Mouse (Mus musculus) MEL (cell line): ENCODE data around the gene Ssu2. TPM values are rescaled to one million over a fixed set of nuclear protein-coding genes. Genes with fewer than 3 reads are reported as not detected.

ENCODE experiments used
- DNase-seq: peaks from one replicate; pipeline ENCODE4 v3.0.0; 2011; ENCODE audit warnings: low read depth, low spot score
- H3K27ac ChIP-seq: 2 replicates; pipeline ENCODE4 v1.5.1; 2012; ENCODE audit warnings: low read depth, mild to moderate bottlenecking, control low read depth, low read length, moderate library complexity; ENCODE audit not compliant: control insufficient read depth
- H3K27me3 ChIP-seq, 2 experiments: fragments of 150-350 bp in 1 of 2; sonication (generic) in 1 of 2; 2 replicates each; pipeline ENCODE4 v1.6.1; 2012; ENCODE audit warnings: low read length in 2 of 2, mild to moderate bottlenecking in 2 of 2, improper control_type of control experiment in 1 of 2, moderate library complexity in 1 of 2; ENCODE audit not compliant: insufficient read depth in 2 of 2, control insufficient read depth in 1 of 2
- H3K36me3 ChIP-seq, 2 experiments: 2 replicates each; pipeline ENCODE4 v1.6.1; 2012 to 2014; ENCODE audit warnings: low read length in 2 of 2, improper control_type of control experiment in 1 of 2, inconsistent platforms in 1 of 2, mild to moderate bottlenecking in 1 of 2; ENCODE audit not compliant: insufficient read depth in 2 of 2, control insufficient read depth in 1 of 2
- H3K4me1 ChIP-seq, 2 experiments: fragments of 150-350 bp in 1 of 2; sonication (generic) in 1 of 2; 2 replicates each; pipeline ENCODE4 v1.6.1; 2012; ENCODE audit warnings: low read length in 2 of 2, improper control_type of control experiment in 1 of 2, mild to moderate bottlenecking in 1 of 2; ENCODE audit not compliant: insufficient read depth in 2 of 2, control insufficient read depth in 1 of 2
- H3K4me3 ChIP-seq, 2 experiments: fragments of 150-350 bp in 1 of 2; sonication (generic) in 1 of 2; 2 replicates each; pipeline ENCODE4 v1.5.1; 2012; ENCODE audit warnings: low read depth in 2 of 2, low read length in 2 of 2, mild to moderate bottlenecking in 2 of 2, moderate library complexity in 2 of 2, control low read depth in 1 of 2, improper control_type of control experiment in 1 of 2; ENCODE audit not compliant: control insufficient read depth in 1 of 2, insufficient read depth in 1 of 2
- H3K79me2 ChIP-seq: 2 replicates; pipeline ENCODE4 v1.6.1; 2012; ENCODE audit warnings: mild to moderate bottlenecking, low read length, moderate library complexity; ENCODE audit not compliant: control insufficient read depth, poor library complexity, insufficient read depth
- H3K9ac ChIP-seq: 2 replicates; pipeline ENCODE4 v1.6.1; 2012; ENCODE audit warnings: low read depth, mild to moderate bottlenecking, control low read depth, low read length, moderate library complexity; ENCODE audit not compliant: control insufficient read depth, poor library complexity, severe bottlenecking
- H3K9me3 ChIP-seq: fragments of 150-350 bp; sonication (generic); replicated peaks from 2 replicates; pipeline ENCODE4 v1.6.1; 2012; ENCODE audit warnings: mild to moderate bottlenecking, low read length, improper control_type of control experiment, moderate library complexity; ENCODE audit not compliant: insufficient read depth
- BHLHE40 ChIP-seq: IDR thresholded peaks from 2 replicates; pipeline ENCODE4 v1.6.1; 2012; ENCODE audit warnings: low read depth, mild to moderate bottlenecking, inconsistent platforms, low read length, improper control_type of control experiment, borderline replicate concordance
- CHD1 ChIP-seq: IDR thresholded peaks from 2 replicates; pipeline ENCODE4 v1.6.1; 2012; ENCODE audit warnings: low read depth, mild to moderate bottlenecking, inconsistent platforms, low read length, improper control_type of control experiment
- CTCF ChIP-seq, 3 experiments: IDR thresholded peaks in 2 of 3; conservative IDR thresholded peaks in 1 of 3; 2 replicates each; pipeline ENCODE4 v1.5.1; 2011 to 2012; ENCODE audit warnings: low read length in 3 of 3, low read depth in 2 of 3, mild to moderate bottlenecking in 2 of 3, improper control_type of control experiment in 1 of 3, inconsistent platforms in 1 of 3, mixed read lengths in 1 of 3, moderate library complexity in 1 of 3; ENCODE audit not compliant: control insufficient read depth in 1 of 3, insufficient read depth in 1 of 3, poor library complexity in 1 of 3, severe bottlenecking in 1 of 3
- ELF1 ChIP-seq: IDR thresholded peaks from 2 replicates; pipeline ENCODE4 v1.6.1; 2014; ENCODE audit warnings: low read depth, mild to moderate bottlenecking, inconsistent platforms, low read length, improper control_type of control experiment, moderate library complexity
- GATA1 ChIP-seq: IDR thresholded peaks from 2 replicates; pipeline ENCODE4 v1.6.1; 2011; ENCODE audit warnings: low read depth, low read length, improper control_type of control experiment
- HCFC1 ChIP-seq: IDR thresholded peaks from 2 replicates; pipeline ENCODE4 v1.6.1; 2012; ENCODE audit warnings: low read depth, mild to moderate bottlenecking, inconsistent platforms, low read length, improper control_type of control experiment, moderate library complexity
- MAFK ChIP-seq: IDR thresholded peaks from 2 replicates; pipeline ENCODE4 v1.6.1; 2011; ENCODE audit warnings: low read depth, mild to moderate bottlenecking, low read length, improper control_type of control experiment, borderline replicate concordance
- MAX ChIP-seq: IDR thresholded peaks from 2 replicates; pipeline ENCODE4 v1.6.1; 2011; ENCODE audit warnings: low read length, improper control_type of control experiment
- MAZ ChIP-seq: IDR thresholded peaks from 2 replicates; pipeline ENCODE4 v1.6.1; 2012; ENCODE audit warnings: low read depth, mild to moderate bottlenecking, inconsistent platforms, low read length, improper control_type of control experiment
- MXI1 ChIP-seq: IDR thresholded peaks from 2 replicates; pipeline ENCODE4 v1.6.1; 2011; ENCODE audit warnings: mild to moderate bottlenecking, low read depth, low read length, improper control_type of control experiment
- MYB ChIP-seq: IDR thresholded peaks from 2 replicates; pipeline ENCODE4 v1.6.1; 2011; ENCODE audit warnings: mild to moderate bottlenecking, low read depth, low read length, improper control_type of control experiment
- MYC ChIP-seq: IDR thresholded peaks from 2 replicates; pipeline ENCODE4 v1.6.1; 2011; ENCODE audit warnings: low read depth, mild to moderate bottlenecking, low read length, improper control_type of control experiment, moderate library complexity
- NELFE ChIP-seq: IDR thresholded peaks from 2 replicates; pipeline ENCODE4 v1.6.1; 2011; ENCODE audit warnings: low read depth, low read length, improper control_type of control experiment
- NRF1 ChIP-seq: IDR thresholded peaks from 2 replicates; pipeline ENCODE4 v1.6.1; 2014; ENCODE audit warnings: low read depth, mild to moderate bottlenecking, inconsistent platforms, low read length, improper control_type of control experiment, moderate library complexity; ENCODE audit not compliant: poor library complexity, insufficient read depth, severe bottlenecking
- POLR2AphosphoS2 ChIP-seq: IDR thresholded peaks from 2 replicates; pipeline ENCODE4 v1.6.1; 2011; ENCODE audit warnings: low read length, improper control_type of control experiment
- POLR2AphosphoS5 ChIP-seq: IDR thresholded peaks from 2 replicates; pipeline ENCODE4 v1.6.1; 2012; ENCODE audit warnings: low read depth, borderline replicate concordance, mild to moderate bottlenecking, inconsistent platforms, low read length, moderate library complexity, mixed read lengths
- RAD21 ChIP-seq: IDR thresholded peaks from 2 replicates; pipeline ENCODE4 v1.6.1; 2011; ENCODE audit warnings: mild to moderate bottlenecking, low read depth, low read length, improper control_type of control experiment
- RCOR1 ChIP-seq: IDR thresholded peaks from 2 replicates; pipeline ENCODE4 v1.6.1; 2012; ENCODE audit warnings: low read depth, mild to moderate bottlenecking, inconsistent platforms, low read length, improper control_type of control experiment
- SIN3A ChIP-seq: IDR thresholded peaks from 2 replicates; pipeline ENCODE4 v1.6.1; 2012; ENCODE audit warnings: low read length, improper control_type of control experiment, inconsistent platforms
- SMC3 ChIP-seq: IDR thresholded peaks from 2 replicates; pipeline ENCODE4 v1.6.1; 2011; ENCODE audit warnings: low read depth, low read length, improper control_type of control experiment
- TBP ChIP-seq: IDR thresholded peaks from 2 replicates; pipeline ENCODE4 v1.8.0; 2011; ENCODE audit warnings: low read depth, low read length, improper control_type of control experiment
- UBTF ChIP-seq: IDR thresholded peaks from 2 replicates; pipeline ENCODE4 v1.6.1; 2012; ENCODE audit warnings: low read depth, mild to moderate bottlenecking, inconsistent platforms, low read length, improper control_type of control experiment, moderate library complexity, borderline replicate concordance; ENCODE audit not compliant: insufficient read depth
- USF1 ChIP-seq: IDR thresholded peaks from 2 replicates; pipeline ENCODE4 v1.6.1; 2014; ENCODE audit warnings: low read depth, mild to moderate bottlenecking, inconsistent platforms, low read length, improper control_type of control experiment, moderate library complexity
- ZC3H11A ChIP-seq: IDR thresholded peaks from 2 replicates; pipeline ENCODE4 v1.6.1; 2012; ENCODE audit warnings: low read depth, mild to moderate bottlenecking, inconsistent platforms, low read length, improper control_type of control experiment
- ZMIZ1 ChIP-seq: IDR thresholded peaks from 2 replicates; pipeline ENCODE4 v1.6.1; 2012; ENCODE audit warnings: low read depth, mild to moderate bottlenecking, inconsistent platforms, low read length, improper control_type of control experiment, moderate library complexity
- polyA plus RNA-seq, 2 experiments: library from polyadenylated mRNA; stranded (reverse) in 1 of 2; unstranded in 1 of 2; fragments of >175 nt in 1 of 2; fragments of >200 nt in 1 of 2; gene quantifications; 2 replicates each; pipeline versions ENCODE4 v1.2.1 to v1.2.4; 2012; ENCODE audit warnings: low replicate concordance in 2 of 2, low read depth in 1 of 2; ENCODE audit not compliant: insufficient read length in 2 of 2, insufficient read depth in 1 of 2, missing spikeins in 1 of 2
- total RNA-seq: library from RNA; depleted of rRNA; stranded (reverse); fragments of 300-350 nt; gene quantifications from 2 replicates; pipeline ENCODE4 v1.2.3, GENCODE M21; 2012

Ssu2 gene
- total and polyA plus RNA-seq, 3 experiments = not detected

DNA sequence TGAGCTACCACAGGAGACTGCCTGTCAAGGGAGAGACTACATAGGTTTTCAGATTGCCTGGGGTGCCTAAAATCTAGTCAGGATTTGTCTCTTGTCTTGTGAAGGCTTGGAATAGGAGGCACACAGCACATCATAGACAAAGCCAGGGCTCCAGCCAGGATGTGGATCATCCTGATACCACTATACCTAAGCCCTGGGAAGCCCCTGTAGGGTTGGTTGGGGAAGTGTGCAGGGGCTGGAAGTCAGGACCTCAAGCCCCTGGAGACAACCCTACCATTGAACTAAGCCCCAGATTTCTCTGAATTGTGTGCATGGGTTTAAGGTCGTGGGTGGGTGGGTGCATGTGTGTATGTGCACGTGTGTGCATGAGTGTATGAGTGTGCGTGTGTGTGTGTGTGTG is 562 bp upstream of the Ssu2 start:
- no peaks in the 10 kb centered on the region for H3K27me3 ChIP-seq
- TF ChIP-seq GATA1 (no peak), ZC3H11A (no peak), MAX (no peak), MAFK (no peak), MXI1 (no peak), RAD21 (no peak), NRF1 (no peak), NELFE (no peak), USF1 (no peak), HCFC1 (no peak), ZMIZ1 (no peak), CHD1 (no peak), CTCF (IDR thresholded peaks at IDR 0.05 in 2 of 3, conservative IDR thresholded peaks at IDR 0.05 in 1 of 3; ENCODE audit: control insufficient read depth in 1 of 3, insufficient read depth in 1 of 3, low read depth in 2 of 3, low read length in 3 of 3, poor library complexity in 1 of 3, severe bottlenecking in 1 of 3) (no peak), UBTF (no peak), TBP (no peak), ELF1 (no peak), RCOR1 (no peak), MAZ (no peak)
- DNase-seq = no peak
- H3K4me1 ChIP-seq = no peaks in the 10 kb centered on the region
- no peak overlapping the region for H3K27ac ChIP-seq
- no peak overlapping the region for H3K9ac ChIP-seq
- no peaks in the 10 kb centered on the region for H3K36me3 ChIP-seq
- no peaks in the 10 kb centered on the region for H3K9me3 ChIP-seq
- H3K4me3 ChIP-seq = no peak overlapping the region
- no peaks in the 10 kb centered on the region for H3K79me2 ChIP-seq

DNA sequence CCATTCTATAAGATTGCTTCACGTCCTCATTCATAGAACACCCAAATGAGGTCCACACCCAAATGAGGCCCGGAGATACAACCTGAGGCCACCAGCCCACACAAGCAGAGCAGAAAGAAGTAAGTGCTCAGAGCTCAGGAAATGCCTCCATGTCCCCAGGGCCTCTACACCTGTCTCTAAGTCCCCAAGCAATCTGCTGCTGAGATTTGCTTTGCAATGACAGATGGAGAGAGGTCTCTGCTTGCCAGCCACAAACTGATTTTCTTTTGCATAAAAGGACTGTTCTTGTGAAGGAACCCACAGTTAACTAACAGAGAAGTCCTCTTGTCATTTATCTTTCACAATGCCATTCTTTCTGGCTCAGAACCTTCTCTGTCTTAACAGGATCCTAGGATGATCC is 1.6 kb downstream of the Ssu2 start:
- no peak for TF ChIP-seq TBP
- TF ChIP-seq MYC = no peak
- no peak for TF ChIP-seq BHLHE40
- no peak for TF ChIP-seq POLR2AphosphoS2
- no peak for TF ChIP-seq CTCF (IDR thresholded peaks at IDR 0.05 in 2 of 3, conservative IDR thresholded peaks at IDR 0.05 in 1 of 3; ENCODE audit: control insufficient read depth in 1 of 3, insufficient read depth in 1 of 3, low read depth in 2 of 3, low read length in 3 of 3, poor library complexity in 1 of 3, severe bottlenecking in 1 of 3)
- TF ChIP-seq SIN3A = no peak
- TF ChIP-seq NRF1 = no peak
- TF ChIP-seq MAZ = no peak
- TF ChIP-seq MYB = no peak
- no peak for TF ChIP-seq POLR2AphosphoS5
- TF ChIP-seq SMC3 = no peak
- H3K79me2 ChIP-seq = no peaks in the 10 kb centered on the region
- H3K4me3 ChIP-seq = no peak overlapping the region
- H3K27me3 ChIP-seq = no peaks in the 10 kb centered on the region
- no peaks in the 10 kb centered on the region for H3K9me3 ChIP-seq
- no peaks in the 10 kb centered on the region for H3K36me3 ChIP-seq
- H3K9ac ChIP-seq = no peak overlapping the region
- H3K4me1 ChIP-seq = no peaks in the 10 kb centered on the region
- no peak for DNase-seq
- no peak overlapping the region for H3K27ac ChIP-seq
